Mouse (Mus musculus): ENCODE data around the gene Siah3.

Siah3 gene

DNA sequence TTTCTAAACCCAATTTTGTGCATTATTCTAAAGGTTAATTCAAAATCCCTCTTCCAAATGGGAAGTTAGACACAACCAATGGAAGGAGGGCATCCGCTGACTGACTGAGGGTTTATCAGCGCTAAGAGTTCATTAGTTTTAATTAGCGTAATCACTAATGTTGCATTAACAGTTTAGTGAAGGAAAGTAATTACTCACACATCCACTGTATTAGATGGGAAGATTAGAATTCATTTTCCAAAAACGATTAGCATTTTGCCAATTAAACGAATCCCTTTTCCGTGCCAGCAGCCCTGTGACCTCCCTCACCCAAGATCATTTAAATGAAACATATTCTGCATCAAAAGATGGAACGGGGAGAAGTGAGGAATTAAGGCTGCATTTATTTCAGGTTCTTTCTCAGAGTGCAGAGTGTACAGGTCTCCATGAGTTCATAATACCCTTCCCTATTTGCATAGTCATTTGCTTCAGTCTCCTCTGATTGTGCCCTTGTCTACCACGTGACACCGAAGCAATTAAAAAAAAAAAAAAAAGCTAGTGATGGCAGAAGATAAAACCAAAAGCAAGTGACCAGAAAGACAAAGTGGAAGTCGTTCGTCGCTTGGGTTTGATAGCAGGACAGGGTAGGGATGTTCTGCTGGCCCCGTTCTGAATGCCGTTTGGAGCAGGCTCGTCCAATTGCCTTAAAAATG, 62.6 kb downstream of the Siah3 start:
- TF ChIP-seq CTCF (conservative IDR thresholded peaks at IDR 0.05; ENCODE audit: low read length) (no peak), POU5F1 (IDR thresholded peaks at IDR 0.05; ENCODE audit: borderline replicate concordance, low read length) (no peak), NANOG (IDR thresholded peaks at IDR 0.05; ENCODE audit: borderline replicate concordance, low read length) (no peak)
- no peaks in the 10 kb centered on the region for H3K9me3 ChIP-seq (ENCODE audit: low read length)
- H3K27me3 ChIP-seq (ENCODE audit: insufficient read depth, low read length), result 0 out of 2 replicates have a peak, but pooled peaks cover 6% of the 10 kb centered on the region
- no peak overlapping the region for H3K4me3 ChIP-seq (replicated peaks; ENCODE audit: low read length)
- H3K36me3 ChIP-seq (ENCODE audit: insufficient read depth, low read length), result no peaks in the 10 kb centered on the region
- no peaks in the 10 kb centered on the region for H3K4me1 ChIP-seq (replicated peaks; ENCODE audit: low read depth, low read length)

DNA sequence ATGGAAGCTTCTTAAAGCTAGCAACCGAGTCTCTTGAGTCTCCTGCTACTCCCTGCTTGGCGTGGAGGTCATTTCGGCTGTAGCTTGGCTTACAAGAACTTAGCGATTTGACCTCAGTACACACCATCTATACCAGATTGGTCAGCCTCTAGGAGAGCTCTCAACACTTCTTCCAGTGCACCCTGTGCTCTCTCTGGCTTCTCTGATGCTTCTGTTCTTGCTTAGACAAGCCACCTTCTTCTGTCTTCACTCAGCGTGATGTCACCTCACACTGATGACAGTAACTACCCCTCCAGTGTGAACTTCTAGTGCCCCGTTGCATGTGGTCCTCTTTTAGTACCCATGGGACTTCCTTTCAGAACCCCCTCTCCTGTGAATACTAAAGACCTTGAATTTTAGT, 63.1 kb downstream of the Siah3 start:
- Histone ChIP-seq H3K9me3 (ENCODE audit: low read length) (no peaks in the 10 kb centered on the region), H3K27me3 (ENCODE audit: insufficient read depth, low read length) (0 out of 2 replicates have a peak, but pooled peaks cover 6% of the 10 kb centered on the region), H3K36me3 (ENCODE audit: insufficient read depth, low read length) (no peaks in the 10 kb centered on the region), H3K4me3 (replicated peaks; ENCODE audit: low read length) (no peak overlapping the region), H3K4me1 (replicated peaks; ENCODE audit: low read depth, low read length) (no peaks in the 10 kb centered on the region)
- TF ChIP-seq NANOG (IDR thresholded peaks at IDR 0.05; ENCODE audit: borderline replicate concordance, low read length) (no peak), POU5F1 (IDR thresholded peaks at IDR 0.05; ENCODE audit: borderline replicate concordance, low read length) (no peak)

DNA sequence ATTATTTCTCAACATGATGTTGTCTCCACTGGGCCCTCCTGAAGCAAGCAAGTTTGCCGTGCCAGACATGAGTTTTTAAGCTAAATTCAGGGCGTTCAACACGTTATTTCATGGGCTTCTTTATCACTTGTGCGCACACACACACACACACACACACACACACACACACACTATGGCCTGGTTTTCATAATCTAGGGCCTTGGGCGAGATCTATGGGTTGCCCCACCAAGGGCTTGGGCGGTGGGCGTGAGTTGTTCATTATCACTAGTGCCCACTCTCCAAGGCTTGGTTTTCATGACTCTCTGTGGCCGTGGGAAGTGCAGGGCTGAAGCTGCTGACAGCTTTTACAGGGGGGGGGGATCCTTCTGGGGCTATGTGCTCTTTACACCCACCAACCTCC, 63.9 kb downstream of the Siah3 start:
- no peak for TF ChIP-seq CTCF (conservative IDR thresholded peaks at IDR 0.05; ENCODE audit: low read length)
- TF ChIP-seq NANOG (IDR thresholded peaks at IDR 0.05; ENCODE audit: borderline replicate concordance, low read length), result no peak
- no peak for TF ChIP-seq POU5F1 (IDR thresholded peaks at IDR 0.05; ENCODE audit: borderline replicate concordance, low read length)
- Histone ChIP-seq H3K27me3 (ENCODE audit: insufficient read depth, low read length) (peaks cover 7% of the 10 kb centered on the region; the same call in 1 of the 2 replicates), H3K9me3 (ENCODE audit: low read length) (no peaks in the 10 kb centered on the region), H3K4me1 (replicated peaks; ENCODE audit: low read depth, low read length) (no peaks in the 10 kb centered on the region), H3K36me3 (ENCODE audit: insufficient read depth, low read length) (no peaks in the 10 kb centered on the region), H3K4me3 (replicated peaks; ENCODE audit: low read length) (no peak overlapping the region)

DNA sequence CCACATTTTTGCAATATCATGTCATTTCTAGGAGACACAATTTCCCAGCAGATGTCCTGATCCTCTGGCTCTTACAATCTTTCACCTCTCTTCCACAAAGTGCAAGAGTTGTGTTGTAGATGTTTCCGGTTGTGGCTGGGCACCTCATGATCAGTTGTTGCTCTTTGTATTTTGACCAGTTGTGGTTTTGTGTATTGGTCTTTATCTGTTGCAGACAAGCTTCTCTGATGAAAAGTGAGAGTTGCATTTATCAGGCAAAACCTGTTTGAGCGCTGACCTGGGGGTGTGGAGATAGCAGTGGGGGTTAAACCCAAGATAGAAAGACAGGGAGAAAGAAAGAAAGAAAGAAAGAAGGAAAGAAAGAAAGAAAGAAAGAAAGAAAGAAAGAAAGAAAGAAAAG, 68.9 kb downstream of the Siah3 start:
- Histone ChIP-seq H3K9me3 (ENCODE audit: low read length) (no peaks in the 10 kb centered on the region), H3K27me3 (ENCODE audit: insufficient read depth, low read length) (peaks cover 22% of the 10 kb centered on the region), H3K36me3 (ENCODE audit: insufficient read depth, low read length) (no peaks in the 10 kb centered on the region), H3K4me3 (replicated peaks; ENCODE audit: low read length) (no peak overlapping the region), H3K4me1 (replicated peaks; ENCODE audit: low read depth, low read length) (peaks cover 6% of the 10 kb centered on the region; the same call in 1 of the 2 replicates)
- TF ChIP-seq POU5F1 (IDR thresholded peaks at IDR 0.05; ENCODE audit: borderline replicate concordance, low read length) (no peak), CTCF (conservative IDR thresholded peaks at IDR 0.05; ENCODE audit: low read length) (no peak), NANOG (IDR thresholded peaks at IDR 0.05; ENCODE audit: borderline replicate concordance, low read length) (no peak)

DNA sequence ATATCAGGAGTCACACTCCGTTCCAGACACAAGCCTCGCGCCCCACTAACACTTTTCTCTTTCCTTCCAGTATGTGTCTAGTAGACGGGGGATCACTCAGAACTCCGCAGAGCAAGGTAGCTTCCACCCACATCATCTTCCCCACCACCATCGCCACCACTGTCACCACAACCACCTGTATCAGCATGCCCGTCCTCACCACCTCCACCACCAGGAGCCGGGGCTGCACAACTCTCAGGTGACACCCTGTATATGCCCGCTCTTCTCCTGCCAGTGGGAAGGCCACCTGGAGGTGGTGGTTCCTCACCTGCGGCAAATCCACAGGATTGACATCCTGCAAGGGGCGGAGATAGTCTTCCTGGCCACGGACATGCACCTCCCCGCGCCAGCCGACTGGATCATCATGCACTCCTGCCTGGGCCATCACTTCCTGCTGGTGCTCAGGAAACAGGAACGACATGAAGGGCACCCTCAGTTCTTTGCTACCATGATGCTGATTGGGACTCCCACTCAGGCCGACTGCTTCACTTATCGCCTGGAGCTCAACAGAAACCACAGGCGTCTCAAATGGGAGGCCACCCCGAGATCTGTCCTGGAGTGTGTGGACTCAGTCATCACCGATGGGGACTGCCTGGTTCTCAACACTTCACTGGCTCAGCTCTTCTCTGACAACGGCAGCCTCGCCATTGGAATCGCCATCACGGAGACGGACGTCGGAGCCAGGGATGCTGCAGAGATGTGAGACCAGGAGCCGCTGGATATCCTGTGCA, 69.8 kb downstream of the Siah3 start:
- Histone ChIP-seq H3K4me3 (replicated peaks; ENCODE audit: low read length) (peak overlapping the region; percentile 58), H3K4me1 (replicated peaks; ENCODE audit: low read depth, low read length) (peaks cover 10% of the 10 kb centered on the region; the same call in 1 of the 2 replicates), H3K9me3 (ENCODE audit: low read length) (no peaks in the 10 kb centered on the region), H3K27me3 (ENCODE audit: insufficient read depth, low read length) (peaks cover 25% of the 10 kb centered on the region), H3K36me3 (ENCODE audit: insufficient read depth, low read length) (no peaks in the 10 kb centered on the region)
- TF ChIP-seq POU5F1 (IDR thresholded peaks at IDR 0.05; ENCODE audit: borderline replicate concordance, low read length) (no peak), CTCF (conservative IDR thresholded peaks at IDR 0.05; ENCODE audit: low read length) (no peak), NANOG (IDR thresholded peaks at IDR 0.05; ENCODE audit: borderline replicate concordance, low read length) (no peak)

DNA sequence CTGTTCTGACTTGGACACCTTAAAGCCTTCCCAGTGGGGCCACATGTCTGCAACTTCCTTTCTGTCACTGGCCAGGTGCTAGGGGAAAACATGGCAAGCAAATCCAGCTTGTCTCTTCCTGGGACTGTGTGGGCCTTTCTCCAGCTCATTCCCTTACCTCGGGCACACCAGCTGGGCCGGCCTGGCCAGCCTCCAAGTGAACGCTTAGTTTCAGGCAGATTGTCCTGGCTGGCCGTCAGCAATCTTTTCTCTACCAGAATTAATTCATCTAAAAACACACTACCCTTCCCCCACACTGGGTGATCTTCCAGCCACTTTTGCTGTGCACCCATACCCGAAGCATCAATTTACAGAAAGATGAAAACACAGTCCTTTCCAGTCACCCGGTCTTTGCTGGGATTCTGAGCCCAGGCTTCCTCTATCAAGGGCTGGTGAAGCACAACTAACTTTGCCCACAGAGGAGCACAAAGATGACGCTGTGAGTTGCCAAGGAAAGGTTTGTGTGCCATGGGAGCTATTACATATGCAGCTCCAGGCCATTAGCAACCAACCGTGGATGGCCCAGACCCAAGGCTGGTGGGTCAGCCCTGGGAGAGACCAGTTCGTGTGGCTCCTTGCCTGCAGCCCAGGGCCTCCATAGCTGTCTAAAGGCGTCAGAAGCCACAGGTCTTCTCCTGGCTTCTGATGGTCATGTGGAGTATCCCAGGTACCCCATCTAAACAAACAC, 71.8 kb downstream of the Siah3 start:
- Histone ChIP-seq H3K36me3 (ENCODE audit: insufficient read depth, low read length) (no peaks in the 10 kb centered on the region), H3K4me3 (replicated peaks; ENCODE audit: low read length) (no peak overlapping the region), H3K9me3 (ENCODE audit: low read length) (no peaks in the 10 kb centered on the region), H3K27me3 (ENCODE audit: insufficient read depth, low read length) (peaks cover 25% of the 10 kb centered on the region), H3K4me1 (replicated peaks; ENCODE audit: low read depth, low read length) (peaks cover 10% of the 10 kb centered on the region; the same call in 1 of the 2 replicates)
- no peak for TF ChIP-seq NANOG (IDR thresholded peaks at IDR 0.05; ENCODE audit: borderline replicate concordance, low read length)
- no peak for TF ChIP-seq CTCF (conservative IDR thresholded peaks at IDR 0.05; ENCODE audit: low read length)
- TF ChIP-seq POU5F1 (IDR thresholded peaks at IDR 0.05; ENCODE audit: borderline replicate concordance, low read length), result no peak

DNA sequence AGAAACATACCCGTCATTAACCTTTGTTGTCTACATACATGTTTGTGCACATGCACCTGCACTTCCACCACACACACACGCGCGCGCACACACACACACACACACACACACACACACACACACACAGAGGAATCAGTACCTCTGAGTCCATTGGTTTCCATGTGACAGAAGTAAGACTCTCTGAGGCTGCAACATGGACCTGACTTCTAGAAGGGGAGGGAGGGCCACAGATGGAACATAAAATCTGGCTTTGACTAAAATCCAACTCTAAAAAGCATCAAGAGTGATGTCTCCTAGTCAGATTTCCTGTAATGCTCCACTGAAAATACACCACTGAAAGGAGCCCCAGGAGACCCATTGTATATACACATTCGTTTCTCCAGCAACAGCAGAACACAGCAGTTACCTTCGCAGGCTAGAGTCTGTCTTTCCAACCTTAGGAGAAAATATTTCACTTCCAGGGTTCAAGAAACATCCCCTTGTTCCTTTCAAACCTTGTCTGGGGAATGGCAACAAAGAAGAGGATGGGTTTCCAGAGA, 75.1 kb downstream of the Siah3 start:
- H3K4me1 ChIP-seq (replicated peaks; ENCODE audit: low read depth, low read length), result peaks cover 4% of the 10 kb centered on the region; the same call in 1 of the 2 replicates
- no peaks in the 10 kb centered on the region for H3K9me3 ChIP-seq (ENCODE audit: low read length)
- H3K36me3 ChIP-seq (ENCODE audit: insufficient read depth, low read length), result no peaks in the 10 kb centered on the region
- H3K27me3 ChIP-seq (ENCODE audit: insufficient read depth, low read length), result peaks cover 16% of the 10 kb centered on the region
- H3K4me3 ChIP-seq (replicated peaks; ENCODE audit: low read length), result no peak overlapping the region
- TF ChIP-seq NANOG (IDR thresholded peaks at IDR 0.05; ENCODE audit: borderline replicate concordance, low read length) (no peak), CTCF (conservative IDR thresholded peaks at IDR 0.05; ENCODE audit: low read length) (no peak), POU5F1 (IDR thresholded peaks at IDR 0.05; ENCODE audit: borderline replicate concordance, low read length) (no peak)

DNA sequence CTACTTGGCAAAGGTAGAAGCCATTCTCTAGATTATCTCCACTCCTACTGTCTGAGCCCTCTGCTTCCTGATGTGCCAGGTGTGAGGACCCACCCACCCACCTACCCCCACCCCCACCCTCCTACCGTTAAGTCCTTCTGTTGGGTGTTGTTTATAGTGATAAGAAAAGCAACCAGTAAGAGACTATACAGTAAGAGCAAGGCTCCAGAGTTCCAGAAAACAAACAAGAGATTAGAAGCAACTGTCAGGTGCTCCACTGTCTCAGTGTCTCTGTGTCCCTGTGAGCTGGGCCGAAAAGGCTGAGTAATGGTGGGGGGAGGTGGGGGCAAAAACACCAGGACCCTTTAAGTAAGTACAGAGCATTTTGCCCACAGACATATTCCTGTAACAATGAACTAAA, 83.4 kb downstream of the Siah3 start:
- Histone ChIP-seq H3K36me3 (ENCODE audit: insufficient read depth, low read length) (no peaks in the 10 kb centered on the region), H3K9me3 (ENCODE audit: low read length) (no peaks in the 10 kb centered on the region), H3K4me3 (replicated peaks; ENCODE audit: low read length) (no peak overlapping the region), H3K27me3 (ENCODE audit: insufficient read depth, low read length) (peaks cover 3% of the 10 kb centered on the region; the same call in 1 of the 2 replicates), H3K4me1 (replicated peaks; ENCODE audit: low read depth, low read length) (peaks cover 31% of the 10 kb centered on the region)
- TF ChIP-seq POU5F1 (IDR thresholded peaks at IDR 0.05; ENCODE audit: borderline replicate concordance, low read length) (no peak), NANOG (IDR thresholded peaks at IDR 0.05; ENCODE audit: borderline replicate concordance, low read length) (no peak), CTCF (conservative IDR thresholded peaks at IDR 0.05; ENCODE audit: low read length) (no peak)

Data from E14TG2a.4 (cell line).